Mouse (Mus musculus) ES-Bruce4 (cell line): ENCODE measurements at regions not wholly inside any gene's neighbourhood (a gene's known extent, or its start where the extent isn't known, plus 50 kb on each side); places are given as distances from the start of the nearest gene placed in this dataset.

ENCODE experiments used
- CTCF ChIP-seq: IDR thresholded peaks from one replicate; pipeline ENCODE4 v1.8.1; 2011; ENCODE audit warnings: low read depth, low read length
- EP300 ChIP-seq: IDR thresholded peaks from 2 replicates; pipeline ENCODE4 v1.6.1; 2011; ENCODE audit warnings: low read depth, low read length; ENCODE audit not compliant: insufficient read depth

DNA sequence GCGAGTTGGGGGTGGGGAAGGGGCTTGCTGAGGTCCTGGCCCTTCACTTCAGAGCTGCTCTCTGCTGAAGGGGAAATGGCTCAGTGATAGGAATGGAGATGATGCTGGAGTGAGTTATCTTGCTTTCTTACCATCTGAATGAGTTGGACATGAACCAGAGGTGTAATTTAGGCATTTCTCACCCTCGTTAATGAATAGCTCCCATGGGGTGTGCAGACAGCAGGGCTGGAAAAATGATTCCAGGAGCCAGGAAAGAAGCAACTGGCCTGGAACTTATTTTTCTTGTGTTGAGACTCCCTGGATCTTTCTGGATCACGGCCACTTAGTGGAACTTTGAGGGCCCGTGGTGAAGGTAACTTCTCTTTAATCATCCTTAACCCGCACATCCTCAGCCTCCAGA is 246.6 kb upstream of the Gm4791 start:
- TF ChIP-seq CTCF (no peak), EP300 (no peak)
